Mouse (Mus musculus) brain, embryonic 14.5 days (tissue): ENCODE results near the gene Nckap5.

ENCODE experiments used
- CTCF ChIP-seq: fragments of 200-500 bp; IDR thresholded peaks from 2 replicates; pipeline ENCODE4 v1.5.1; 2012; ENCODE audit warnings: inconsistent platforms, mild to moderate bottlenecking, moderate library complexity, borderline replicate concordance; ENCODE audit not compliant: insufficient read depth, insufficient read length; ENCODE audit errors: extremely low read depth
- POLR2A ChIP-seq: fragments of 200-500 bp; IDR thresholded peaks from 2 replicates; pipeline ENCODE4 v1.6.1; 2012; ENCODE audit warnings: mild to moderate bottlenecking, inconsistent platforms, borderline replicate concordance; ENCODE audit not compliant: poor library complexity, insufficient read depth, insufficient read length, severe bottlenecking; ENCODE audit errors: extremely low read depth

- TF ChIP-seq POLR2A (no peak), CTCF (no peak)
These were observed 359.2 kb downstream of the Nckap5 start for GRCm38 (mm10) chr1:126471419-126471818.
